Mouse (Mus musculus): ENCODE measurements around the gene Pfkfb1. TPM values are rescaled to one million over a fixed set of nuclear protein-coding genes. Genes with fewer than 3 reads are reported as not detected.

Pfkfb1 gene
- 4.2 TPM for total RNA-seq (2023)

GRCm38 (mm10) chrX:150588023-150588764 is at the start of gene Pfkfb1:
Pfkfb1 (plus strand) TSS chrX:150588229.

GRCm38 (mm10) chrX:150547239-150547638 is 40.8 kb upstream of the Pfkfb1 start, which contains the start of gene Alas2:
Alas2 (plus strand) TSS chrX:150547375.

GRCm38 (mm10) chrX:150589696-150590095 is 1.7 kb downstream of the Pfkfb1 start, which contains the start of gene Apex2:
Apex2 (minus strand) TSS chrX:150589868.

GRCm38 (mm10) chrX:150656908-150657796 is 69.1 kb downstream of the Pfkfb1 start, which contains the start of gene Tro:
Tro (minus strand) TSS chrX:150657583.

Other genes with a start within 250 kb of the Pfkfb1 start
- gene Tmem29, start 129.1 kb upstream of the Pfkfb1 start, total RNA-seq (2023) = 8.7 TPM
- 16.8 TPM for gene Alas2, start 40.9 kb upstream of the Pfkfb1 start, total RNA-seq (2023)
- gene Apex2, start 1.6 kb downstream of the Pfkfb1 start, total RNA-seq (2023) = 20.1 TPM
- not detected for gene Tro, start 69.4 kb downstream of the Pfkfb1 start, total RNA-seq (2023)
- 2.9 TPM for gene Maged2, start 226.1 kb downstream of the Pfkfb1 start, total RNA-seq (2023)

Data from CD4-positive naive resting alpha-beta T cell, adult 57 days (primary cell).